Mouse (Mus musculus) kidney, postnatal 14 days (tissue): ENCODE results near the gene H2-Q10.
A peak's percentile ranks its signal among the peaks of the same experiment; 100 is the strongest.

ENCODE experiments used
- DNase-seq: peaks from one replicate; pipeline ENCODE4 v3.0.0; 2022; ENCODE audit warnings: mixed read lengths

The H2-Q10 gene

GRCm38 (mm10) chr17:35515911-35516640 lies 46.2 kb downstream of the H2-Q10 start:
- peak; percentile 41 for DNase-seq

- peak; percentile 98 for DNase-seq
These were observed 47.0 kb downstream of the H2-Q10 start, which contains the start of the genes Tcf19 and Cchcr1 for GRCm38 (mm10) chr17:35516652-35517500. TSS of gene Tcf19 (minus strand) at chr17:35516824. TSS of gene Cchcr1 (plus strand) at chr17:35517100.

- DNase-seq: no peak
These were observed 47.6 kb downstream of the H2-Q10 start for GRCm38 (mm10) chr17:35517526-35517925.
